Mouse (Mus musculus): ENCODE measurements around the gene Xrcc5.
A peak's percentile ranks its signal among the peaks of the same experiment; 100 is the strongest.

Xrcc5 gene

DNA sequence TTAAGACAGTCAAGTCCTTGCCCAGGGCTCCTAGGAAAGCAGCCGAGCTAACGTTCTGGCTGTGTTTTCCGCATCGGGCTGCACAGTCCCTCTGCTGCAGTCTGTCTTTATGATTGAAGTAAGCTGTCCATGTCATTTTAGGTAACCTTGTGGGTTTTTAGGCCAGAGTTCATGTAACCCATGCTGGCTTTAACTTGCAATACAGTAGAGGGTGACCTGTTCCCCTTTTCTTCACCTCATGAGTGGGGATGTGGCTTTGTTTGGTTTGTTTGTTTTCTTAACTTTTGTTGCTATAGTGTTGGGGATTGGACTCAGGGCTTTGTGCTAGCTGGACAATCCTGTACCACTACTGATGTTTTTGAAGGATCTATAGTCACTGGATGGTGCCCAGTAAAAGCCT lies 83.2 kb downstream of the Xrcc5 start:
- DNase-seq (ENCODE audit: low spot score), result no peak

DNA sequence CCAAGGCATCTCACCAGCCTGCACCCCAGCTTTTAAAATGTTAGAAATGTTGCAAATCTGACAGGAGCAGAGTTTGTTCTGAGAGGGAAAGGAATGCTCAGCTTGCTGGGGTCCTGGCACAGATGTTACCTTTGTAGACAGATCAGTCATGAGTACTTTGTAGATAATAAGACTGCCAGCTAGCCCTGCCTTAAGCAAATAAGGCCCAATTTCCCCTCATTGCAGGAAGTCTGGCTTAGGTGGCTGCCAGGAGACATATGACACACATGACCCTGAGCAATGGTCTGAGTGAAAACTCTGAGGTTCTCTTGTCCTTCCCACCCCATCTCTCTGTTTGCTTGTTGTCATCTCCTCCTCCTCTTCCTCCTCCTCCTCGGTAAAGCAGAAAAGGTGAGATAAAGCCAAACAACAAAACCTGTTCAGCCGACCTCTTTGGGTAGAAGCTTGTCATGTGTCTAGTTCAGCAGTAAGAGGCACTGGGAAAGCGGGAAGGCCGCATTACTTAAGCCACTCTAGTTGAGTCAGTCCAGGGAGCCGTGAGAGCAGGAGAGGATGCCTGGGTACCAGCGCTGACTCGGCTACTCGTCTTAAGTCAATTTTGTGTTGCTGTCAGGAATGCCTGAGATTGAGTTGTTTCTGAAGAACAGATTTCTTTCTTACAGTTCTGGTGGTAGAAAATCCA lies 92.6 kb downstream of the Xrcc5 start:
- no peak for DNase-seq (ENCODE audit: low spot score)

DNA sequence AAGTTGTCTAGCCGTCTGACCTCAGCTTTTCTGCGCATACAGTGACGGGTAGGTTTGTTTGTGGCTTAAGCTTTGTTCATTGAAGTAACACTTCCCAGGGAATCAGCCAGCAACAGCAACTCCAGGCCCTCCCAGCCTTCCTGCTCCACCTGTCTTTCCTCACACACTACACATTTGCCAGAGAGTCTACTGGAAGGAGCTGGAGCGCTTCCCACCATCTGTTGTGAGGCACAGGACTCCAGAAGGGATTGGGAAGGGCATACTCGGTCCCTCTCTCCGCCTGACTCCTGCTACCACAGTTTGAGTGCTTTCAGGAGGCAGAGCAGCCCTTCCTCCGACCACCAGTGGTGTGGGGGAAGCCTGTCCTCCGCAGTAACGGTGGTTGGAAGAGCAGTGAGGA lies 93.4 kb downstream of the Xrcc5 start:
- DNase-seq (ENCODE audit: low spot score), result no peak

DNA sequence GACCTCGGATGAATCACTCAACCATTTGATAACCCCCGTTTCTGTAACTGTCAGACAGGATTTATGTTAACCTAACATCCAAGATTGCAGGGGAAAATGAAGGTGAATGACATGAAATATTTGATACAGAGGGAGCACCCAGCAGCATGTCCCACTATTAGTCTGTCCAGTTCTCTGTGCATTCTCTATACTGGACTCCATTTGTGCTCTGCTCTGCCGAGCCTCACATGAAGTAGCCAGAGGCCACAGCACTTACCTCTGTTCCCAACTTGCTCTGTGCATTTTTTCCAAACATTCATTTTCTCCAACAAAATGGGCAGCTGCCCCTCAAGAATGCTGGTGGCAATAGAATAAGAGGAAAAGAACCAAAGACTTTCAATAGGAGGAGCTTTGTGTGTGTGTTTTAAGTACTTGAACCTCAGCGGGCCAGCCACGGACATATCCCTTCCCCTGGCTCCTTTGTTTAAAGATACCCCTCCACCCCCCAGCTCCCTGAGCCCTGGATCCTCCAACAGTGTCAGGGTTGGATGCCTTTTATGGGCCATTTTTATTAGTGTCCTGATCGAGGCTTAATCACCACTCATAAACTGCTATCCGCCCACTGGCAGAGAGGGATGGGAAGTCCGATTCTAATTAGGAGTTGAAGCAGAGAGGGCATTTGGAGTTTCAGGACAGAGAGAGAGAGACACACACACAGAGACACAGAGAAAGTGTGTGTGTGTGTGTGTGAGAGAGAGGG lies 94.3 kb downstream of the Xrcc5 start:
- DNase-seq (ENCODE audit: low spot score), result no peak

DNA sequence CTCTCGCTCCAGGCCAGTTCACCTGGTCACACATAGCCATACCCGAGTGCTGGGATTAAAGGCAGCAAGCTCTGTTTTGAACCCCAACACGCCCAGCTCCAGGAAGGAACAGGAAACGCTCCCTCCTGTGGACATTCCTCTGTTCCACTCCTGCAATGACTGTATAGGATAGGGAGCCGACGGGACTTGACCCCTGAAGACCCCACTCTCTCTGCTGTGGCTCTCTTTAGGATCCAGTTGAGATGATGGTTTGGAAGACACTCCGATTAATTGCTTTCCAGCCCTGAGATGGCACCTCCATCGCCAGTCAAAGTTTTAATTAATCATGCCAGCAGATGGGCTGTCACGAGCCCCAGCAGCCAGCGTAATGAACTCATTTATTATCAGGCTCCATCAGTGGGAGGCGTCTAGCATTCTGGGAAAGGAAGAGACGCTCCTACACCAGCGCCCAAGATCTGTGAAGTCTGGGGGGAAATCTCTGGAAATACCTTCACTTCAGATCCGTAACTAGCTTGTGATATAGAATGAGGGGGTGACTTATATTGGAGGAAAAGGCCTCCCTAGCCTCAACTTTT lies 99.4 kb downstream of the Xrcc5 start:
- no peak for DNase-seq (ENCODE audit: low spot score)

DNA sequence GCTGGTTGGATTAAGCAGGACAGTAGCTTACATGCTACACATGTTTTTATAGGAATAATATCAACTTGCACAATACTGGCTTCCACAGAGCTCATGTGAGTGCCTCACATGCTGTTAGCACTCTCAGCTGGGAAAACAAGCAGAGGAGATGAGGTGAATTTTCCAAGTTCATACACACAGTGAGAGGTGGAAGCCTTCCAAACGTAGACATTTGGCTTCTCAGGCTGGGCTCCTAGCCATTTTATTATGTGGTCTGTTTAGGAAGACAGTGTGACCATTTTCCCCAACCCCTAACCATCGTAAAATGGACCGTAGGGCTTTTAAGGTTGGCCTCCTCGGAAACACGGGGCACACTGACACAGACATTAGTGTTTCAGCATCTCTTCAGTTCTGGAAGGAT lies 102.7 kb downstream of the Xrcc5 start:
- no peak for DNase-seq (ENCODE audit: low spot score)

DNA sequence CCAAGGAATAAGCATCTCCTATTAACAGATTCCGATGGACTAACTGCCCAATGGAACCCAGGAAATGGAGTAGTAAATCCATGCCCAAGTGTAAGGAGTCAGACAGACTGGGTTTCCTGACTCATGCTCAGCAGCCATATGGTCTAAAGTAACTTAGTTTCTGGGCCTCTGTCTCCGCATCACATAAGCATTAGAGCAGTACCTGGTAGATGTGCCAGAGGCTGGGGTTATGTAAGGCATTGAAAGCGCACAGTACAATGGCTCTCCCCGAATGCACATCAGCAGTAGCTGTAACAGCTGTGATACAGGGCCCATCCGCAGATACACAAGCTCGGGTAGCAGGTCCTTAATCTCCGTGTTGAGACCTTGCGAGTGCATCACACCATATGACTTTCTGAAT lies 103.9 kb downstream of the Xrcc5 start:
- DNase-seq (ENCODE audit: low spot score), result no peak

DNA sequence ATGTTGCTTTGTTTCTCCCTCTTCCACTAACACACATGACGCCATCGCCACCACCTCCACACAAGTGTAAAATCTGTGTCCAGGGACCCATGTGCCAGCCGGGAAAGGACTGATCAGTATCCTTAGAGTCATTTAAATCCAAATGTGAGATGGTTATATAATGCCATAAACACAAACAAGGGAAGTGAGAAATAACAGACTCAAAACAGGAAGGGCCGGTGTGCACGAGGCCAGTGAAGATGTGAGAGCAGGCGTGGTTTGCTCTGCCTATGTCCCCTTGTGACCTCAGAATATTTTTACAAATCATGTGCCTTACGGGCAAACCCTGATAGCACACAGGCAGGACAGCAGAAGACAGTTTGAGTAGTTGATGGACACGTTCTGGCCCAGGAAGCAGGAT lies 106.0 kb downstream of the Xrcc5 start:
- DNase-seq (ENCODE audit: low spot score), result no peak

DNA sequence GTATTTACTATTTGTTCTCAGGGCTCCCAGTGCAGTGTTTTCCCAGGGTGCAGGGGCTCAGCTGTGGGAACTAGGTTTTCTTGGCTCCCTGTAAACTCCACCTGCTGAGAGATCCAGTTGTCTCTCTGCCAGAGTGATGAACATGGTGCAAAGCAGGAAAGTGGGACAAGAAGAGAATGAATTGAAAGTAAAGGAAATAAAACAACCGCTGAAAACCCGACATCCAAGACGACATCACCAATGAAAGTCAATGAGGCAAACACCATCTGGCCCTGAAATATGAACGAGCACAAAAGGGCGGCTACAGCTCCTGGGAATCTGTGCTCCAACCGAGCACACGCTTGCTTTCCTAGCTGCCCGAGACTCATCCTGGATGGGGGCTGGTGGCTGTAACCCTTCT lies 106.9 kb downstream of the Xrcc5 start:
- no peak for DNase-seq (ENCODE audit: low spot score)

DNA sequence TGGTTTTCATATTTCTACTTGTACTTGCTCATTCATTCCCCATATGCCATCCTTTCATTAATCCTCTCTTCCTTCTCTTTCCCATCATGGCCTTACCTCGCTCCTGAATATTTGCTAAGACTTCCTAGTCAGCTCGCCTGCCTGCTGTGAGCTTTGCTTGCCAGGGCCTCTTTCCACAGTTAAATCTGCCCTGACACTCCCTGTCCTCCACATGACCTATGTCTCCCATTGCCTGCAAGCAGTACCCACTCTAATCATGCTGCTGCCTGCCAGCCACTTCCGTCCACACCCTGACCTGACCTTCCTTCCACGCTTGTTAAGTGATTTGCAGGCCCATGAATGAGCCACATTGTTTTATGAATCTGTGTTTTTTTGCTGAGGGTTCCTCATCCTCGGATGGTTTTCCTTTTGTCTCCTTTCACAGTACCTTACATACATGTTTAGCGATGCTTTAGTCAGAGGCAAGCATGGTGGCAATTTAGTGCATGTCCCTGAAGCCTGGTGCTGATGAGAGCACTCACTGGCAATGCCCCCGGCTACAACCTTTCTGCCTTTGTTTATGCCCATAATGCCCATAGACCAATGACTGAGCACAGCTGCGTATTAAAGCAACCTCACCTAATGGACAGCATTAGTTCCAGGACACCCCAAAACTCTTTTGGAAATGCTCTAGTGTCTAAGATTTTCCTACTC lies 107.5 kb downstream of the Xrcc5 start:
- peak; percentile 14 for DNase-seq (ENCODE audit: low spot score)

DNA sequence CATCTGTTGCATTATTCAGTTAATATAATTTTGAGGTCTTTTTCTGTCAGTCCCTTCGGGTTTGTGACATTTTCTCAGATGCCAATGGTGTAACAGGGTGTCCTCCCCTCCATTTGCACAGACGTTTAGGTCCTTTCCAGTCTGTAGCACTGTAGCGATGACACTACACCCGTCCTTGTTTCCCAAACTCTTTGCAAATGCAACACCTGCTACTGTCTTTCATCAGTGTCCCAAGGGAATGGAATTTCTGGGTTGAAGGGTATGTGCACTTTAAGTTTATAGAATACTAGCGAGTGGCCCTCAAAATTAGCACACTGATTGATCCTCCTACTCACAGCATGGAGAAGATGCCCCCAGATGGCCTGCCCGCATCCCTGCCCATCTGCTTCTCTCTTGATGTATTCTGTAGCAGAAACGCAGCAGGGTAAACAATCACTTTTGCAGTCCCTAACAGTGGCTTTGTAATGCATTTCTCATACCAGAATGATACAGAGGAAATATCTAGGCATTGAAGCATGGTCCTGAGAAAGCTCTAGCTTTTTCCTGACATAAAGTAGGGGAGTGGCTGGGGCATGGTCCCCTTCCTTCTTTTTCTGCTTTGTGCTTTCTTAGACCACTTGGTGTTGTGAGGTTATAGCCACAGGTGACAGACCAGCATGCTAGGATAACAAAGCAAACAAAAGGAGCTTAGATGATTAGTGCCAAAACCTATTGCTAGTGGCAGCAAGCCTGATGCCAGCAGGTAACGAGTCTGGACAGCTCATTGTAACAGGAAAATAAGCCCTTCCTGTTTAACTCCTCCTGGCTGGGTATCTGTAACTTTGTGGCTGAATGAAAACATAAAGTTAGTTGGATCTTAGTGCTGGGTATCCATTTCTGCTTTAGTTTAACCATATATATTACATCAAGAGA lies 111.8 kb downstream of the Xrcc5 start:
- no peak for DNase-seq (ENCODE audit: low spot score)

DNA sequence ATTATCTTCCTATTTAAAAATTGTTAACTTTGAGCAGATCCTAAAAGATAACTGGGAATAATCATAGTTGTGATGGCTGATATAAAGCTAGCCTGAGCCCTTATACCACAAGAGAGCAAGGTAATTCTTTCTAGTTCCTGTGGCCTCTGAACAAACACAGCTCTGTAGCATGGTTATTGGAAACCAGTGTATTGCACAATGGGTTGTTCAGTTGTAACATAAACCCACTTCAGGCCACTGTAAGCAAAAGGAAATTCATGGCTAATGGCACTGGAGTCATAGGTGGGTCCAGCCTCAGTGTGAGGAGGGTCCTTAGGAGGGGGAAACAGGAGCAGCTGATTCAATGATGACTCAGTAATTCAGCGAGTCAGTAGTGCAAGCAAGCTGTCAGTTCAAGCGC lies 113.0 kb downstream of the Xrcc5 start:
- no peak for DNase-seq (ENCODE audit: low spot score)

DNA sequence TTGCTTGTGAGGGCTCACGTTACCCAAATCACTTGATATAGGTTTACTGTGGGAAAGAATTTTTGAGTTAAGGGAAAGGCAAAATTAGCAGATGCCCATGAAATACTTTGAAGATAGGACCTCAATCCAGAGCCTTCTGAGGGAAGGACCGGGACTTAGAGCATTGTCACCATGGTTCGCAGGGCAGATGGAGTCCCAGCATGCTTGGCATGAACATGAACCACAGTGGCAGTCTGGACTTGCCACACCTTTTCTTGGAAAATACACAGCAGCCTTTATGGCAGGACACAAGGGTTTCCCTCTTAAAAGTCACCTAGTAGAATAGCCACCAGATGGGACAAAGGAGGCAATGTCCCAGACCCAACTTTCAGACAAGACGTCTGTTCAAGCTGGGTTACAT lies 114.9 kb downstream of the Xrcc5 start:
- DNase-seq (ENCODE audit: low spot score), result no peak

DNA sequence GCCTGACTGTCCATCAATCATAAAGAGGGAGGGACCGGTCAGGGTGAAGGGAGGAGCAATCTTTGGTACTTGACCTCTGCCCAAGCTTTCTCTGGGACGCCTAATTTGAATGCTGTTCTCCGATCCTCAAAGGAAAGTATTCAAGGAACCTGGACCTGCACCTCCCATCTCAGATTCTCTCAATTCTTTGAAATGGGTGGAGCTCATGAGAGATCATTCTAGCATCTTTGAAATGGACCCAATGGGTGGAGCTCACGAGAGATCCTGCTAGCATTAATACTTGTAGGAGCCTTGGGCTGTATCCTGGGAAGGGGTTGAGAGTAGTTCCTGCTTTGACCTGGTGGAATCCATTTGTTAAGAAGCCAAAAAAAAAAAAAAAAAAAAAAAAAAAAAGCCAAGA lies 119.2 kb downstream of the Xrcc5 start:
- no peak for DNase-seq (ENCODE audit: low spot score)

DNA sequence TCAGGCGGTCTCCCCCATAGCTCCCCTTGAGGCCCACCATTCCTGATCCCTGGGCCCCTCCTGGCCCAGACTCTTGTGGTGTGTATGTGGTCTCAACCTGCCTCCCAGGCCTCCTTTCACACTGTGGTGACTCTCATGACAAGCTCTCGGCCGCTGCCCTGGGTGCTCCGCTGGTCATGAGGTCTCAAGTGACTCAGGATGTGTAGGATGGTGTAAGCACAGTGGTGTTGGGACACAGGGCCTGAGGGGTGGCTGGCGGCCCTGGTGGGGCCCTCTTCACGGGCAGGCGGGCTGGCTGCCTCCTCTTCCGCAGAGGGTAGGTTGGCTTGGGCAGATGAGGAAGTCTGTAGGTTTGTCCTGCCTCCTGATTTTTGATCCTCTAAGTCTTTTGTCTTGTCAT lies 121.3 kb downstream of the Xrcc5 start:
- DNase-seq (ENCODE audit: low spot score), result no peak

DNA sequence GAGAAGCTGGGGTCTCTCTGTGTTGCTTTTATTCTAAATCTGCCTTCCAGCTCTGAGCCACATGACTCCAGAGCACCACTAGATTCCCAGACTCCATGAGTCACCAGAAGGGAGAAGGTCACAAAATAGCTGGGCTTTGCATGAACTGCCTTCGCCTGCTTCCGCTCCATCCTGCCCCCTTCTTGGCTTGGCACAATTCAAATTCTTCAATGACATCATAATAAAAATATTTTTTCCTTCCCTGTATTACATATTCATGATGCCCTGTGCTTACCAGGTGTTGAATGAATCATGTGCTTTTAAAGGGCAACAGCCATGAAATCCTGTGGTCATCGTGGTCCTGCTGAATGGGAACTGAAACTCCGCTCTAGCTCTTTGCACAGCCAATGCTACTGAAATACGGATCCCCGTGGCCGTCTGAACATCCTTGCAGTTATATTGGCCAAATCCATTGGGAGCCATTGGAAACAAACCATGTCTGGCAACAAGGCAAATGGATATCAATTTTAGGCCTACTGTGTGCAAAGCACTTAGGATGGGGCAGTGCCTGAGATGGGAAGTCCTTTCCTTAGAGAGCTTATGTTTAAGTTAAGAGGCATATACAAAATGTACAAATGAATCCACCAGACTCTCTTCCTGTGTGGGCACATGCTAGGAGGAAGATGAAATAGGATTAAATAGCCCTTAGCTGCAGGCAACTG lies 122.0 kb downstream of the Xrcc5 start:
- DNase-seq (ENCODE audit: low spot score), result no peak

DNA sequence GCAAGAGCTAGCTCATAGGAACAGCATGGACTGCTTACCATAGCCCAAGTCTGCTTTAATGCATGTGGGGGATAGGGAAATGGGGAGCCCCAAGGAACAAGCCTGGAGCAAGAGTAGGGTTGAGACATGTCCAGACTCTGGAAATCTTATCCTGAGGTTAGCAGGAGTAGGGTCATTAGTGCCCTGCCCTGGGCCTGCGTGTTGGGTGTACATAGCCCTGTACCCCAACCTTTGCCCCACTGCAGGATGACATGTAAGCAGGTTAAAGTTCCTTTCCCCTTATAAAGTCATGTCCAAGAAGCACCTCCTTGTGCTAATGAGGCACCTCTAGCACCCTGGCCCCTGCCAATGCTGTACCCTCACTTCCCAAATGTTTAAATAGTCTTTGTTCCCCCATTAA lies 125.4 kb downstream of the Xrcc5 start:
- no peak for DNase-seq (ENCODE audit: low spot score)

DNA sequence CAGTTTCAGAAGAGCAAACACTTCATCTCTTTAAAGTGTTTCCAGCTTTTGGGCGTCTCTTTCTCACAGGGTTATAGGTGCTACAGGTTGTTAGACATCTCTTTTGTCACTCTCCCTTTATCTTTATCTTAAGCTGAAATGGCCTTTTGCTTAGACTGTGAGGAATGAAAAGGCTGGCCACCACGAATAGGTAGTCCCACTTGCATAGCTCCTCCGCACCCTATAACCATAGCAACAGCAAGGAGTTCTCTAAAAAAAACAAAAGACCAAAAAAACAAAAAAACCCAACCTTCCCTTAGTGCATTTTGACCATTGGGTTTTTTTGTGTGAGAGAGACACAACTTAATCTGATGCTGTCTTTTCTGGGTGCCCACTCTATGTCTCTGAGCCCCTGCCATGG lies 127.3 kb downstream of the Xrcc5 start:
- no peak for DNase-seq (ENCODE audit: low spot score)

DNA sequence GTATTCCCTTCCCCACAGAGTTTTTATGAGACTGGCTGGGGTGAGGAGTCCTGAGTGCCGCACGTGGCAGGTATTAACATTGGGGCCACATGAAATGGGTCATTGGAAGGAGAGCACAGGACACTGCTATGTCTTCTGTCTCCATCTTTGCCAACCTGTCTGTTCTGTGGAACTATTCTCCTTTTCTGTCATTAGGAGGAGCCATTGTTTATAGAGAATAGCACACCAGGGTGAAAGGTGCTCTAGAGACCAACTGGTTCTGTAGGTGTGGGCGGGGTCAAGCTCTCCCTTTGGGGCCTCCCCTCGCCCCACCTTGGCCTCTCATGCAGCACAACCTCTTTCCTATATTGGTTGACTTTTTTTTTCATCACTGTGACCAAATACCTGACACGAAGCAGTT lies 129.7 kb downstream of the Xrcc5 start:
- DNase-seq (ENCODE audit: low spot score), result no peak

DNA sequence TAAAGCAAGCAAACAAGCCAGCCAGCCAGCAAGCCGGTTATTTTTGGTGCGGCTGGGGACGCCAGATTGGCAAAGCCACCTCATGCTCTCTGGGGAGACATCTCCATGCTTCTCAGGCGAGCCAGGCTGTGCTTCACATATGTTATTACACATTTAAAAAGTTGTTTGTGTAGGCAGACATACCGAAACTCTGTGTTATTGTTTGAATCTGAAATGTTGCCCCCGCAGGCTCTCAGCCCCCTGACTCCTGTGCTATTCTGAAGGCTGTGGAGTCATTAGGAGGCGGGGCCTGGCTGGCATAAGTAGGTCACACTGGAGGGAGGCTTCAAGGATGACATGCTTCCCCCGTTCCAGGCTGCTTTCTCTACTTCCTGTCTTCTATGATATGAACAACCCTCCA lies 131.9 kb downstream of the Xrcc5 start:
- no peak for DNase-seq (ENCODE audit: low spot score)

DNA sequence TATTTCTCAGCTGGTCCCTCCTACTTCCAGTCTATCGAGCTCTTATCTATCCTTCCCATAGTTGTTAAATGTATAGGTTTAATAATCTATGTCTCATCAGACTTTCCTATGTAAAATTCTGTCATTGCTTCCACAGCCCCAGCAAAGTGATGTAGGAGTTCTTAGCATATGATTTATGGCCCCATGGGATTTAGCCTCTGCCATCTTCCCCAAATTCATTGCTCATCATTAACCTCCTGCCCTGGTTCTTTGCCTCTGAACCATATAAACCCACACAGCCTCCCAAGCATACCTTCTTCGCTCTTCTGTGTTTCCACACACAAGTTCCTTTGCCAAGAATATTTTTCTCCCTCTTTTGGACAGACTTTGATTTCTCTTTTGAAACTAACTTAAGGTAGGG lies 135.5 kb downstream of the Xrcc5 start:
- no peak for DNase-seq (ENCODE audit: low spot score)
